9 mouse cellular contexts compared by ENCODE assay signal in genomic region chr5:129730344-129730743, GRCm38 (mm10). TPM values are rescaled to one million over a fixed set of nuclear protein-coding genes. Genes with fewer than 3 reads are reported as not detected.
A peak's percentile ranks its signal among the peaks of the same experiment; 100 is the strongest.
DNase-seq lines count a peak whose midpoint lies in the region; ATAC-seq lines count a peak whose summit lies in the region.
"Had no signal": no experiment of that assay in that cellular context is flagged by ENCODE, and none has a peak within 500 bp of the region (broad histone marks: within the 10 kb centered on the region; RNA-seq: fewer than 3 reads in every experiment).

No protein-coding gene starts in this region.

- peak overlapping the region; percentile 28; the same call in 1 of the 2 replicates for H3K9ac ChIP-seq in heart, embryonic 15.5 days
- H3K9ac ChIP-seq: lung, embryonic 15.5 days had no signal

- H3K9me3 ChIP-seq in embryonic facial prominence, embryonic 10.5 days, result no peaks in the 10 kb centered on the region
- no peaks in the 10 kb centered on the region for H3K9me3 ChIP-seq in heart, embryonic 15.5 days (replicated peaks)
- H3K9me3 ChIP-seq: lung, embryonic 15.5 days had no signal

- ATAC-seq in heart, embryonic 15.5 days (replicated peaks; ENCODE audit: insufficient number of reproducible peaks, insufficient read depth, low FRiP score, low read depth), result peak; percentile 65

- peaks cover 13% of the 10 kb centered on the region; the same call in 1 of the 2 replicates for H3K36me3 ChIP-seq in embryonic facial prominence, embryonic 10.5 days (replicated peaks)
- H3K36me3 ChIP-seq in heart, embryonic 15.5 days, result no peaks in the 10 kb centered on the region
- H3K36me3 ChIP-seq: lung, embryonic 15.5 days had no signal

- 70% methylated on average over 11 of the region's 11 CpGs for WGBS in embryonic facial prominence, embryonic 10.5 days
- WGBS in heart, embryonic 15.5 days, result 25% methylated on average over 11 of the region's 11 CpGs

- peak overlapping the region; percentile 51 for H3K4me2 ChIP-seq in heart, embryonic 15.5 days
- H3K4me2 ChIP-seq: lung, embryonic 15.5 days had no signal

- no peaks in the 10 kb centered on the region for H3K27me3 ChIP-seq in embryonic facial prominence, embryonic 10.5 days (replicated peaks; ENCODE audit: low read depth, poor library complexity, severe bottlenecking)
- H3K27me3 ChIP-seq in heart, embryonic 15.5 days, result no peaks in the 10 kb centered on the region
- H3K27me3 ChIP-seq: lung, embryonic 15.5 days had no signal

- peak; percentile 26 for DNase-seq in urinary bladder, adult 2 months (ENCODE audit: low spot score)
- no peak for DNase-seq in urinary bladder, postnatal 10 days (ENCODE audit: low spot score)
- DNase-seq in embryonic facial prominence, embryonic 10.5 days (ENCODE audit: low spot score), result peak; percentile 14
- DNase-seq in liver, result peak; percentile 77
- DNase-seq in yolk sac, embryonic 10.5 days (ENCODE audit: low spot score), result peak; percentile 73
- no peak for DNase-seq in B cell, adult 2 months
- no peak for DNase-seq in ovary, adult 18-20 months (ENCODE audit: low spot score)

- H3K4me3 ChIP-seq in embryonic facial prominence, embryonic 10.5 days, result no peak overlapping the region
- H3K4me3 ChIP-seq in heart, embryonic 15.5 days, result no peak overlapping the region
- H3K4me3 ChIP-seq: lung, embryonic 15.5 days had no signal

- peaks cover 42% of the 10 kb centered on the region for H3K4me1 ChIP-seq in embryonic facial prominence, embryonic 10.5 days
- H3K4me1 ChIP-seq in heart, embryonic 15.5 days (replicated peaks), result peaks cover 44% of the 10 kb centered on the region

- H3K27ac ChIP-seq in embryonic facial prominence, embryonic 10.5 days (replicated peaks), result peak overlapping the region; percentile 55
- H3K27ac ChIP-seq in heart, embryonic 15.5 days, result peak overlapping the region; percentile 92

RNA-seq across cellular contexts. Expression of gene Nipsnap2, which starts 5.5 kb away (rescaled TPM):
- polyA plus RNA-seq in urinary bladder, adult 2 months (2012; rRNA removed), result 73.3 and 82.2 TPM in 2 replicates
- polyA plus RNA-seq in embryonic facial prominence, embryonic 10.5 days (2016; fragmentation: Nextera tagmentation; extraction: Ambion mirVana), result 74.2 and 74.8 TPM in 2 replicates
- polyA plus RNA-seq in heart, embryonic 15.5 days (2015; fragmentation: Nextera tagmentation; extraction: Ambion mirVana), result 299 and 399 TPM in 2 replicates

RNA-seq across cellular contexts. Expression of gene Mrps17, which starts 15.0 kb away (rescaled TPM):
- 79.1 and 92.5 TPM in 2 replicates for polyA plus RNA-seq in urinary bladder, adult 2 months (2012; rRNA removed)
- 178 and 186 TPM in 2 replicates for polyA plus RNA-seq in embryonic facial prominence, embryonic 10.5 days (2016; fragmentation: Nextera tagmentation; extraction: Ambion mirVana)
- polyA plus RNA-seq in heart, embryonic 15.5 days (2015; fragmentation: Nextera tagmentation; extraction: Ambion mirVana), result 152 and 157 TPM in 2 replicates

RNA-seq across cellular contexts. Expression of gene Sept14, which starts 22.0 kb away (rescaled TPM):
- not detected in 2 replicates for polyA plus RNA-seq in urinary bladder, adult 2 months (2012; rRNA removed)
- not detected in 2 replicates for polyA plus RNA-seq in embryonic facial prominence, embryonic 10.5 days (2016; fragmentation: Nextera tagmentation; extraction: Ambion mirVana)
- polyA plus RNA-seq in heart, embryonic 15.5 days (2015; fragmentation: Nextera tagmentation; extraction: Ambion mirVana), result not detected in 2 replicates
- polyA plus RNA-seq: lung, embryonic 15.5 days had no signal

RNA-seq across cellular contexts. Expression of gene Psph, which starts 56.9 kb away (rescaled TPM):
- 10.5 and 13.2 TPM in 2 replicates for polyA plus RNA-seq in urinary bladder, adult 2 months (2012; rRNA removed)
- polyA plus RNA-seq in embryonic facial prominence, embryonic 10.5 days (2016; fragmentation: Nextera tagmentation; extraction: Ambion mirVana), result 35.5 and 38.6 TPM in 2 replicates
- 26.3 and 29.3 TPM in 2 replicates for polyA plus RNA-seq in heart, embryonic 15.5 days (2015; fragmentation: Nextera tagmentation; extraction: Ambion mirVana)

Comparison
In these comparisons a context has a peak if more than half of its experiments do, and no peak if none do; other contexts are left out.
1. DNase-seq: peak in urinary bladder, adult 2 months (single experiment), embryonic facial prominence, embryonic 10.5 days (single experiment), liver (single experiment) and yolk sac, embryonic 10.5 days (single experiment); none in urinary bladder, postnatal 10 days (single experiment), B cell, adult 2 months (0 of 2) and ovary, adult 18-20 months (single experiment).